Mouse (Mus musculus) liver, embryonic 14.5 days (tissue): ENCODE measurements at regions not wholly inside any gene's neighbourhood (a gene's known extent, or its start where the extent isn't known, plus 50 kb on each side); places are given as distances from the start of the nearest gene placed in this dataset.

Experiments used
- CTCF ChIP-seq: IDR thresholded peaks from 2 replicates; pipeline ENCODE4 v1.5.1; 2016; ENCODE audit warnings: antibody characterized with exemption, low read depth, control low read depth
- EP300 ChIP-seq: IDR thresholded peaks from 2 replicates; pipeline ENCODE4 v1.6.1; 2016; ENCODE audit warnings: antibody characterized with exemption, low read depth

DNA sequence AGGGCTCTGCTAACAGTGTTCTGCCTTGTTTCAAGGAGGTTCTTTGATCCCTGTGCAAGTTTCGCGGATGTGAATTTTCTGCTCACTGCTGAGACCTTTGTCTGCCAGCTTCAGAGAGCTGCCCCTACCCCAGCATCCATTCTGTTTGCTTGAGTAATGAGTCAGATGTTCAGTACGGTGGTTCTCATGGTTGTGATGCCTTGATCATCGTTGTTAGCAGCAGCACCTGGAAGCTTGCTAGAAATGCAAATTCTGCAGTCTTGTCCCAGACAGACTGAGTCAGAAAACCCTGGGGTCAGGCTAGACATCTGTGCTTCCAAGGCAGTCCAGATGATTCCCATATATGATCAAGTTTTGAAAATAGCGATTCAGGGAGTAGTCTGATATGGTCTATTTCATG, 75.2 kb upstream of the Prdm1 start:
- no peak for TF ChIP-seq CTCF
- no peak for TF ChIP-seq EP300
